Mouse (Mus musculus): ENCODE measurements at regions not wholly inside any gene's neighbourhood (a gene's known extent, or its start where the extent isn't known, plus 50 kb on each side); places are given as distances from the start of the nearest gene placed in this dataset.
A peak's percentile ranks its signal among the peaks of the same experiment; 100 is the strongest.
"Not testable (repeated sequence)": the region's sequence is repeated elsewhere in the genome, so short reads cannot be mapped to it uniquely, and the experiment has no call there.

- DNase-seq, result not testable (repeated sequence)
Observed at GRCm38 (mm10) chr1:44331732-44332131, 113.0 kb upstream of the Mettl21e start.

- peak; percentile 34 to 50 for DNase-seq
Observed at GRCm38 (mm10) chr1:44325483-44325882, 106.7 kb upstream of the Mettl21e start.

Measured in cerebellum, postnatal 10 days (tissue).